Mouse (Mus musculus) heart, adult 9 months (tissue): ENCODE measurements around the gene E030030I06Rik.
A peak's percentile ranks its signal among the peaks of the same experiment; 100 is the strongest.
"Not testable (repeated sequence)": the region's sequence is repeated elsewhere in the genome, so short reads cannot be mapped to it uniquely, and the experiment has no call there.

Experiments
- DNase-seq, 2 experiments: peaks; one replicate each; pipeline ENCODE4 v3.0.0; 2022; ENCODE audit warnings: low spot score in 2 of 2

E030030I06Rik gene

GRCm38 (mm10) chr10:22149073-22149690 lies at the start of gene E030030I06Rik:
Gene E030030I06Rik, minus strand, starts transcription at chr10:22149270.
- DNase-seq: peak in 1 of 2 experiments; percentile 20

GRCm38 (mm10) chr10:22191035-22191434 lies 42.0 kb upstream of the E030030I06Rik start:
- DNase-seq: not testable (repeated sequence)

GRCm38 (mm10) chr10:22176515-22176914 lies 27.4 kb upstream of the E030030I06Rik start:
- DNase-seq: not testable (repeated sequence)

GRCm38 (mm10) chr10:22174190-22174487 lies 25.1 kb upstream of the E030030I06Rik start:
- not testable (repeated sequence) for DNase-seq

- not testable (repeated sequence) for DNase-seq
Measured at GRCm38 (mm10) chr10:22173335-22174189, 24.5 kb upstream of the E030030I06Rik start.

GRCm38 (mm10) chr10:22172431-22173334 lies 23.6 kb upstream of the E030030I06Rik start:
- not testable (repeated sequence) for DNase-seq

- not testable (repeated sequence) for DNase-seq
Measured at GRCm38 (mm10) chr10:22169116-22169515, 20.0 kb upstream of the E030030I06Rik start.

GRCm38 (mm10) chr10:22167061-22167460 lies 18.0 kb upstream of the E030030I06Rik start:
- not testable (repeated sequence) for DNase-seq

- DNase-seq: not testable (repeated sequence)
Measured at GRCm38 (mm10) chr10:22166025-22166424, 17.0 kb upstream of the E030030I06Rik start.

- DNase-seq: not testable (repeated sequence)
Measured at GRCm38 (mm10) chr10:22165328-22166003, 16.4 kb upstream of the E030030I06Rik start.

- DNase-seq: peak; percentile 47 to 65
Measured at GRCm38 (mm10) chr10:22163705-22164583, 14.9 kb upstream of the E030030I06Rik start.

- DNase-seq: not testable (repeated sequence)
Measured at GRCm38 (mm10) chr10:22163279-22163678, 14.2 kb upstream of the E030030I06Rik start.

- DNase-seq: no peak
Measured at GRCm38 (mm10) chr10:22159581-22160140, 10.6 kb upstream of the E030030I06Rik start.

- DNase-seq: no peak
Measured at GRCm38 (mm10) chr10:22159131-22159561, 10.1 kb upstream of the E030030I06Rik start.

GRCm38 (mm10) chr10:22158310-22158999 lies 9.4 kb upstream of the E030030I06Rik start, which contains the start of the genes Raet1e and H60b:
Gene Raet1e, plus strand, starts transcription at chr10:22158569.
Gene H60b, plus strand, starts transcription at chr10:22158586.
- peak; percentile 28 to 29 for DNase-seq

- no peak for DNase-seq
Measured at GRCm38 (mm10) chr10:22154871-22155799, 6.1 kb upstream of the E030030I06Rik start.

GRCm38 (mm10) chr10:22154127-22154526 lies 5.1 kb upstream of the E030030I06Rik start:
- DNase-seq: not testable (repeated sequence)

- DNase-seq: not testable (repeated sequence)
Measured at GRCm38 (mm10) chr10:22153147-22153690, 4.1 kb upstream of the E030030I06Rik start.
